Mouse (Mus musculus) embryo, embryonic 10.5 days (tissue): ENCODE measurements around the gene Armc7.
A peak's percentile ranks its signal among the peaks of the same experiment; 100 is the strongest.
"Not testable (repeated sequence)": the region's sequence is repeated elsewhere in the genome, so short reads cannot be mapped to it uniquely, and the experiment has no call there.

ENCODE experiments used
- DNase-seq: peaks from one replicate; pipeline ENCODE4 v3.0.0-alpha.2; 2015; ENCODE audit warnings: low spot score

The Armc7 gene

DNA sequence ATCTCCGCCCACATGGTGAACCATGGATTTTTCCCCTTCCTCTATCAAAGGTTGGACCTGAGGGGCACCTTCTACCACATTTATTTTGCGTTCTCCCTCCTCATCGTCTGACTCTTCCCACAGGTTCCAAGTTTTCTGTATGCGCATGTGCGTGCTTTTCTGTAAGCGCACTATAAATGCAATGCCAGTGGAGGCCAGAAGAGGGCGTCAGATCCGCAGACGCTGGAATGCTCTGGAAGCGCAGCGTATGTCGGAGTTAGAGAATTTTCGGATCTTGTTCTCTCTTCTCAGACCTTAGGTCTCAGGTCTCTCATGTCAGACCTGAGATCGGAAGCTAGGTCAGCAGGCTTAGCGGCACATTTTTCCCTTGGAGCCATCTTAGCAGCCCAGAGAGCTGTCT lies 19.8 kb upstream of the Armc7 start:
- DNase-seq = no peak

DNA sequence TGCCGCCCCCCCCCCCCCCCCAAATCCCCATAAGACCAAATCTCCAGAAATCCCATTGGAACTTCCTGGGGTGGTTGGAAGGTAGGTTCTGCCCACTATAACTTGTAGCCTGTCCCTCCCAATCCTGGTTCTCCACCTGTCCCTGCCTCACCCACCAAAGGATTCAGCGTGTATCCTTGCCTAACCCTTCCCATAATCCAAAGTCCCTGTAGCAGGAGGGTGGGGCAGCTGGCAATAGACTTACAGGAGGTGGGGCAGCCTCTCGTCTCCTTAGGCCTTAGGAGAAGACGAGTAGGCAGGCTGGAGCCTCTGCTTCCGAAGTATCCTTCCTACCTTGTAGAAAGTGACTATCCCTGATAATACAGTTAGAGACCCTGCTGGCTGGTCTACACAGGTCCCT lies 19.3 kb upstream of the Armc7 start:
- no peak for DNase-seq

DNA sequence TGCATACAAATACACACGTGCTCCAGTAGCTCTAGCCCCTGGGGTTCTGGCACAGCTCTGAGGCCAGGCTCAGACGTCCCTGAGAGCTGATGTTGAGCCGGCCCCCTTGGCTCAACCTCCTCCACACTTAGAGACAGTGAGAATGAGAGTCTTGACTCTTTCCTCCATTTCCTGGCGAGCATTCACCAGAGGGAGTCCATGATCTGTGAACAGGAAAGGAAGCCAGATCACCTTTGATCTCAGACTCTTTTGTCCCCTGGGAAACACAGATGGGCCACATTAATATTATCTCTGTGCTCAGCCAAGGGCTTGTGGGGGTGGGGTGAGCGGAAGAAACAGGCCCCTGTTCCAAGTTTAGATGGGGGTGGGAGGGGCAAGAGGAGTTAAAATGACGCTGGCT lies 18.1 kb upstream of the Armc7 start:
- peak; percentile 39 for DNase-seq

DNA sequence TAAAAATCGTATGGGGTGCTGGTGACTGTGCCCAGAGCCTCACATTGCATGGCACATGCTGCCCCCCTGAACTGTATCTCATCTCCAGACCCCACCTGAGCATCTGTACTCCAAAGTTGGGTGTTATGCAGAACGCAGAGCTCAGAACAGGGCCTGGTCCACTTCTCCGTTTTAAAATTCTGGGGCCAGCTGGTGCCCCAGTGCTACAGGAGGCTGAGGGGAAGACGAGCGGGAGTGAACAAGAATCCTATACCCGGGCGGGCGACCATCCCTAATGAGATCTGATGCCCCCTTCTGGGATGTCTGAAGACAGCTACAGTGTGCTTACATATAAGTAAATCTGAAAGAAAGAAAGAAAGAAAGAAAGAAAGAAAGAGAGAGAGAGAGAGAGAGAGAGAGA lies 14.5 kb upstream of the Armc7 start:
- DNase-seq = no peak

DNA sequence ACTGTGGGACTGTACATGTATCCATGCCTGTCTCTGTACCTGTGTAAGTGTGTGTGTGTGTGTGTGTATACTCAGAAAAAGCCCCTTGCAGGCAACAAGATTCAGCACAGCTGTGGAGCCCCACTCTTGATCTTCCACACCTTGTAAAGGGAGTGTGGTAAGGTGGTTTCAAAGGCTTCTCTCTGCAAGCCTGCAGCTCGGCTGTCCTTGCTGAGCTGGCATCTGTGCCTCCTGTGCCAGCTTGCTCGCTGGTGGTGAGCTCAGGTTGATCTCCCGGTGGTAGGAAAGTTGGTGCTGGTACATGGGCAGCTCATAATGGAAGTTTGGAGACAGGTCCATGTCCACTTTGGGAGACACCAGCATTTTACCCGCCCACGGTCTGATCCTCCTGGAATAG lies 13.6 kb upstream of the Armc7 start:
- DNase-seq = no peak

DNA sequence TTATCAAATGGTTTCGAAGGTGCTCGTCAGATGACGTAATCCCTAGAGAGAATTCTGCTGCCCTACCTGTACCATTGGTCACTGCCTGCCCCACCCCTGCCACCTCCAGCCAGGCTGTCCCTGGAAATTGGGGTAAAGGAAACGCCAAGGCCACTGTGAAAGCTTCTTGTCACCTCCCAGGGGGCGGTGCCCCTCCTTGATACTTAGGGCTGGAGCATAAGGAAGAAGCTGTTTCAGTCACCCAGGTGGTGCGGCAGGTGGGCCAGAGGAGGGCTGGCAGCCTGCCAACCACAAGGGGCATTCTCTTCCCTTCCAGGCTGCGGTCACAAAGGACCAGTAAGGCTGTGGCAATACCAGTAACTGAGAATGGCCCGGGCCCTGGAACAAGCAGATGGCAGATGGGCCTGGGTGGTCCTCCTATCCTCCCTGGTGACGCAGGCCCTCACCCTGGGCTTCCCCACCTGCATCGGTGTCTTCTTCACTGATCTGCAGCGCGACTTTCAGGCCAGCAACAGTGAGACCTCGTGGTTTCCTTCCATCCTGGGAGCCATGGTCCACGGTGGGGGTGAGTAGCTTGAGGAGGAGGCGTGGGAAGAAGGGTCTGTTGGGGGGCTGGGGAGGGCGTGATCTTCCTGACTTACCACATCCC lies 13.1 kb upstream of the Armc7 start, which contains the start of gene Slc16a5:
Gene Slc16a5, plus strand, starts transcription at position 232 of the 649 bp plus-strand sequence.
- DNase-seq = no peak

DNA sequence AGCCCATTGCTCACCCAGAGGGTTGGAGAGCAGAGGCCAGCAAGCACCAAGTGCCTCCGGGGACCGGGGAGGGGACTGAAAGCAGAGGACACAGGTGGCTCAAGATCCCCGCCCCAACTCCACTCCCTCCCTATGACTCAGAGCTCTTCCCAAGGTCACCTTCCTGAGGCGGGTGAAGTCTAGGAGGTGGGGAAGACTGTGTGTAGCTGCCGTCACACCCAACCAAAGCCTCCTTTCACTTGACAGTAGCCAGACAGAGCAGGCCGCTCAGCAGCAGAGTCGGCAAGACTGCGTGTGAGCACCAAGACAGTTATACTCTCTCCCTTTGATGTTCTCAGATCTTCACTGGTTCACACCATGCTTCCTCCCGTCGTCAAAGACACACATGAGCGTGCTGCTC lies 12.1 kb upstream of the Armc7 start:
- DNase-seq = no peak

DNA sequence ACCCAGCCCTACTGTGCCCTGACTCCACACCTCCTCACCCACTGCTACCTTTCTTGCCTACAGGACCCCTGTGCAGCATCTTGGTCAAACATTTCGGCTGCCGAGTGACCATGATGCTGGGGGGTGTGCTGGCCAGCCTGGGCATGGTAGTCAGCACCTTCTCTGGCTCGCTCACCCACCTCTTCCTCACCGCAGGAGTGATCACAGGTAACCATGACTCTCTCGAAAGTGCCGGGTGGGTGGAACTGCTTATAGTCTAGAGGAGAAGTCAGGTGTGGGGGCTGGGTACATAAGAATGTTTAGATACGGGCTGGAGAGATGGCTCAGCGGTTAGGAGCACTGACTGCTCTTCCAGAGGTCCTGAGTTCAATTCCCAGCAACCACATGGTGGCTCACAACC lies 10.6 kb upstream of the Armc7 start:
- no peak for DNase-seq

DNA sequence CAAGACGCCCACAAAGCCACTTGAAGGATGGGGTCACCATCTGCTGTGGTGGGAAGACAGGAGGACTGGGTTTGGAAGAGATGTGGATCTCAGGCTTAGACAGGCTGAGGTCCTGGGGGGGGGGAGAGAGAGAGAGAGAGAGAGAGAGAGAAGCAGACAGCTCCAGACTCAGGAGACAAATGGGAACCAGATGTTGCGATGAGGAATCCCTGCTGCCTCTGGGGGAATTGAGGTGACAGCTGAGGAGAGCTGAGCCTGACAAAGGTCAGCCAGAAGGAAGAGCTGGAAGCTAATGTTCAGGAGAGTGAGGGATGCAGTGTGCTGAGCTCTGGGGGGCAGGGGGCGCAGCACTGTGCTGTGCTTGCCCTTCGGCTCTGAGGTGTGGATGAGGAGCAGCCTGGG lies 8.2 kb upstream of the Armc7 start:
- DNase-seq = peak; percentile 86

DNA sequence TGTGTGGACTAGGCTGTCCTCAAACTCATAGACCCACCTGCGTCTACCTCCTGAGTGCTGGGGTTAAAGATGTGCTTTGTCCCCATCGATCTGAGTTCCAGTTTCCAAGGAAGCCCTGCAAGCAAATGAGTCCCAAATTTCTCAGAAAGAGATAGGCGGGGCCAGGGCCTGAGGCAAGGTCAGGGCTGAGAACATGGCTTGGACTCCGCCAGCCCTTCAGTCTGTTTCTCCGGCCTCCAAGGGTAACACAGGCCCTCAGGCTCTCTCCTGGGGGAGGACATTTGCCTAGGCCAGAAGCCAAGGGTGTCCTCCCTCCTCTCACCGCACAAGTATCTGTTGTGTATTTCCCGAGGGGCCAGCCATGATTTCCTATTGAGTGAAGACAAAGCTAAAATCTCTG lies 3.3 kb upstream of the Armc7 start:
- no peak for DNase-seq

DNA sequence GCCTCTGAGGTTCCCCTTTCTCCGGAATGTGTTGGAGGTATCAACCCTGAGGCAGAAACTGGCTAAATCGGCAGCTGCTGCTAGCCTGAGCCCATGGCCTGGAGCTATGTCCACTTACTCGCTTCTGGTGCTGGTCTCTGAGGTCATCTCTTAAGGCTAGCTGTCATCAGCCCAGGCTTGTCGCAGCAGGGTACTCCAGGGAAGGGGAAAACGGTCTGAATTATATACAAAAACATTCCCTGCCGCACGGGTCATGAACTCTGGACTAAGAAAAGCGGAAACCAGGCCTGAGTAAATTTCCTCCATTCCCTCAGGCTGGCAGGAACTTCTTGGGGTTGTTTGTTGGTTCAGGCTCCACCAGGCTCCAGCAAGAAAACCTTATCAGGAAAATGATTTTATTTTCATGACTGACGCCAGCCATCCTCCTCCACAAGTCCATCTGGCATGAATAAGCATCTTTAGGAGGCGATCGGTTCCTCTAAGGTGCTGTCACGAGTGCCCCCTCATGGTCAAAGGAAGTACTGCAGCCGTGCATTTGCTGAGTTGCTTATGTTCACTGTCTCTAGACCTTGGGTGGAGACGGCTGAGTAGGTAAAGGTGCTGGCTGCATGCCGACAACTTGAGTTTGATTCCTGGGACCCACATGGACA lies 1.7 kb upstream of the Armc7 start:
- DNase-seq = peak; percentile 99

DNA sequence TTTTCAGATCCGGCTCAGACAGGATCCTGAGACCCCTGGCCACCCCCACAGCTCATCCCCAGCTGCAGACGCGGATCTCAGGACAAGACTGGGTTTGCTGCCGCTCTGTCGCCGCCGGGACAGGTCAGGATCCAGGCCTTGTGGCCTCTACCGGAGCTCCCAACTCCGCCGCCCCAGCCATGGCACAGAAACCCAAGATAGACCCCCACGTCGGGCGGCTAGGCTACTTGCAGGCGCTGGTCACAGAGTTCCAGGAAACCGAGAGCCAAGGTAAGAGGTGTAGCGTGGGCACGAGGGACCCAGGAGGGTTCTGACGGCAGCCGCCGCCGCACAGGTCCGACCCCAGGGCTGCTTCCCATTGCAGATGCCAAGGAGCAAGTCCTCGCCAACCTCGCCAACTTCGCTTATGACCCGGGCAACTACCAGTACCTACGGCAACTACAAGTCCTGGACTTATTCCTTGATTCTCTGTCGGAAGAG lies 331 bp downstream of the Armc7 start:
- no peak for DNase-seq

DNA sequence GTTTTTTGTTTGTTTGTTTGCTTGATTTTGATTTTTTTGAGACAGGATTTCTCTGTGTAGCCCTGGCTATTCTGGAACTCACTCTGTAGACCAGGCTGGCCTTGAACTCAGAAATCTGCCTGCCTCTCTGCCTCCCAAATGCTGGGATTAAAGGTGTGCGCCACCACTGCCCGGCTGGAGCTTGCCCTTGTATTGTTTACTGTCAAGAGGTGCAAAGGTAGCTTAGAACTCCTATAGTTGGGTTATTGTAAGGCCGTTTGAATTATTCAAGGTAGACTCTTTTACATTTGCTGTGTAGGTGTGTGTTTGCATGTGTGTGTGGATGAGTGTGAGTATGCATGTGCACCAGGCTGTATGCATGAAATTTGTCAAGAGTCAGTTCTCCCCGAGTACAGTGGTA lies 1.2 kb downstream of the Armc7 start:
- DNase-seq = not testable (repeated sequence)

DNA sequence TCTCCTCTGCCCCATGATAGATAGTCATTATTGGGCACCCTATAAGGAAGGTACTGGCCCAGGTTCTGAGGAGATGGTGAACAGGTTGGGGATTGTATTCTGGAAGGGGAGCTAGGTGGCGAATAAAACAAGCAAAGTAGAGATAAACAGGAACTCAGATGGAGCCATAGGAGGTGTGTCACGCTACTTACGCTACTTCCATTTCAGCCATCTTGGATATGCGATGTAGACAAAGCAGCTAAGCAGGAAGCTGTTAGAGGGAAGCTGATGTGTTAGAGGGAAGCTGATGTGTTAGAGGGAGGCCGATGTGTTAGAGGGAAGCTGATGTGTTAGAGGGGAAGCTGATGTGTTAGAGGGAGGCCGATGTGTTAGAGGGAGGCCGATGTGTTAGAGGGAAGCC lies 1.9 kb downstream of the Armc7 start:
- DNase-seq = not testable (repeated sequence)

DNA sequence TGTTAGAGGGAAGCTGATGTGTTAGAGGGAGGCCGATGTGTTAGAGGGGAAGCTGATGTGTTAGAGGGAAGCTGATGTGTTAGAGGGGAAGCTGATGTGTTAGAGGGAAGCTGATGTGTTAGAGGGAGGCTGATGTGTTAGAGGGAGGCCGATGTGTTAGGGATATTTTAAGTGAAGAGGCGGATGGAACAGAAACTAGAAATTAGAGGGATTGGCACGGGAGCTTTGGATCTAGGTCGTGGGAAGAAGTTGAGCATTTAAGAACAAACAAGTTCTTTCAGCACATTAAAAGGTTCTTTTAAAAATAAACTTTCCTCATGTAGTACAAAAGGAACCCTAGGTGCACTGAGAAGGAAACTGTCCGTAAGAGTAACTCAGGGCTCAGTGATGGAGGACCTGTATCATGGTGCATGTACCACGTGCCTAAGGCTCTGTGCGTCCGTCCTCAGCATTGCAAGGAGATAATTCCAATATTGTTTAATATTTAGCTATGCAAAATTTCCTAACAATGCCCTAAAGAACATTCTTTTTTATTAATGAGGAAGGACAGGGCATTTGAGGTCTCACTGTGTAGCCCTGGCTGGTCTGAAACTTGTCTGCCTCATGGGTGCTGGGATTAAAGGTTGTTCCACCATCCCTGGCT lies 3.0 kb downstream of the Armc7 start:
- DNase-seq = no peak

DNA sequence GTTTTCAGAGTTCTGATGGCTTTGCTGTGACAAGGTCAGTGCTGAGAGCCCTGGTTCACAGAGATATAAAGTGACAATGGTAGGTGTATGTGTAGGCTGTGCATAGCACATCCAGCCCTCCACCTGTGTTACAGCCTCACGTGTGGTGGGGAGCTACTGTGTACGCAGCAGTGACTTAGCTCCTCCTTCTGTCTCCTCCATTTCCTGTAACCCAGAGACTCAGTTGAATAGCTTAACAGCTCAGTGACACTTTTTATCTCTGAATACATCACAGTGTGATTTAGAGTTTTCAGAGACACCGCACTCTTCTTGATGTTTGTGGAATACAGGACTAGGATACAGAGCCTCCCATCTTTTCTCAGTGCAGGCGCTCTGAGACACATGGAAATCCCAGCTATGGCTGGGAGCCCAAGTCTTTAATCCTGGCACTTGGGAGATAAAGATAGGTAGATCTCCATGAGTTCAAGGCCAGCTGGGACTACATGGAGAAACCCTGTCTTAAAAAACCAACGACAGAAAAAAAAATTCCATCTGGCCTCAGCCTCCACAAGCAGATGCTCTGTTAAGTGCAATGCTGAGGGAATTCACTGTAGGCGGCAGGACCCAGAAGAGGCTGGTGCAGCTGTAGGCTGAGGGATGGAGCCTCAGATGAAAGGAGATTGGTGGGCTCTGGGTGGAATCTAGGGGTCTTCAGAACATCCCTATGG lies 6.2 kb downstream of the Armc7 start:
- DNase-seq = no peak

DNA sequence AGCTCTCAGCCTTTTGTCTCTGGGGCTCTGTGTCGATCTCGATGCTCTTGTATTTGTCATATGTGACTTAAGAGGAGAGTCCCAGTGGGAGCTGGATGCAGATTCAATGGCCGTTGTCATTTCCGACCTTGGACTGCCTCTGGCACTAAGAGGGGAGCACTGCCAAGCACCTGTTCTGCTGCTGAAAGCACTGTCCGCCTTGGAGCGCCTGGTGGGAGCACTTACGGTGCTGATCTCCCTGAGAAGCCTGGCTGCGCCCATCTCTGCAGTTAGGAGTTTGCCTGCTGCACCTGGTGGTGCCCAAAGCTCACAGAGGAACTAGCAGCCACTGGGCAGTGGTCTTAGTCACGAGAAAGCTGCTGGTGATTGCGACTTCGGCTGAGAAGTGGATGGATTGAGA lies 7.8 kb downstream of the Armc7 start:
- no peak for DNase-seq

DNA sequence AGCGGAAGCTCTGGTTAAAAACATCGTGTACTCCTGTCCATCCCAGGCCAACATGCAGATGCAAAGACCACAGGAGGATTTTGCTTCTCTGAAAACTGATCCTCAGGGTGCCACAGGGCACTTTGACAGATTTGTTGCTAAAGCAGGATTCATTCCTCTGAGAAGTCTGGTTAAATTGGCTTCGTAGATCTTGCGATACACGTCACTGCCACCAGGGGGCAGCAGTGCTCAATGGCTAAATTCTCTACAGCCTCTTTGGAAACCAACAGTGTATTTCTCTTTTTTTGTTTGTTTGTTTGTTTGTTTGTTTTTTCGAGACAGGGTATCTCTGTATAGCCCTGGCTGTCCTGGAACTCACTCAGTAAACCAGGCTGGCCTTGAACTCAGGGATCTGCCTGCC lies 8.3 kb downstream of the Armc7 start:
- DNase-seq = peak; percentile 86

DNA sequence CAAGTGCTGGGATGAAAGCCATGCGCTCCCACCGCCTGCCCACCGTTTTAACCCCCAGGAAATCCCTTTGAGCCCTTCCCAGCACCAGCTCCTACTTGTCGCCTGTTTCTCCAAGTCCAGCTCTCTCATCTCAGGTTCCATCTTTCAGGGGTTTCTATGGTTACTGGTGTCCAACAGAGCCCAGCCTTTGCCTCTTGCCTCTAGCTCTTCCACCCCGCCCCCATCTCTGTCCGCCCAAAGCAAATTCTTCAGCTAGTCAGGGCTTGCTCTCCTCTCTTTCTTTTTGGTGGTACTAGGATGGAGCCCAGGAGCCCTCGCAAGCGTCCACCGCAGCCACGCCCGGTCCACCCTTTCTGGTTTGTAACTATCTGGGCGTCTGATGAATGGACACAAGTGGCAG lies 9.7 kb downstream of the Armc7 start:
- DNase-seq = peak; percentile 78

DNA sequence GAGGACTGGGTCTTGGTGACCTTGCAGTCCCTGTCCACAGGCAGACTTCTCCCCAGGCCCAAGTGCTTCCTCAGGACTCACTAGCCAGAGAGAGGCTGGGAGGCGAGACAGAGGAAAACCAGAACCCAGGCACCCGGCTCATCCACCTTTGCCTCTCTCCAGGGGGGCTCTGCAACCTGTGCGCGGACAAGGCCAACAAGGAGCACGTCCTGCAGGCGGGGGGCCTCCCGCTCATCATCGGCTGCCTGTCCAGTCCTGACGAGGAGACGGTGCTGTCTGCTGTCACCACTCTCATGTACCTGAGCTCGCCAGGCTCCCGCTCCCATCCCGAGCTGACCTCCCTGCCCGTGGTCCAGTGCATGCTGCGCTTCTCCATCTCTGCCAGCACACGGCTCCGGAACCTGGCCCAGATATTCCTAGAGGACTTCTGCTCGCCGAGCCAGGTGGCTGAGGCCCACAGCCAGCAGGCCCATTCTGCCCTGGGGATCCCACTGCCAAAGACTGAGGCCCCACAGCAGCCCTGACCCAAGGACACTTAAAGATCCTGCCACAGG lies 13.2 kb downstream of the Armc7 start:
- no peak for DNase-seq

DNA sequence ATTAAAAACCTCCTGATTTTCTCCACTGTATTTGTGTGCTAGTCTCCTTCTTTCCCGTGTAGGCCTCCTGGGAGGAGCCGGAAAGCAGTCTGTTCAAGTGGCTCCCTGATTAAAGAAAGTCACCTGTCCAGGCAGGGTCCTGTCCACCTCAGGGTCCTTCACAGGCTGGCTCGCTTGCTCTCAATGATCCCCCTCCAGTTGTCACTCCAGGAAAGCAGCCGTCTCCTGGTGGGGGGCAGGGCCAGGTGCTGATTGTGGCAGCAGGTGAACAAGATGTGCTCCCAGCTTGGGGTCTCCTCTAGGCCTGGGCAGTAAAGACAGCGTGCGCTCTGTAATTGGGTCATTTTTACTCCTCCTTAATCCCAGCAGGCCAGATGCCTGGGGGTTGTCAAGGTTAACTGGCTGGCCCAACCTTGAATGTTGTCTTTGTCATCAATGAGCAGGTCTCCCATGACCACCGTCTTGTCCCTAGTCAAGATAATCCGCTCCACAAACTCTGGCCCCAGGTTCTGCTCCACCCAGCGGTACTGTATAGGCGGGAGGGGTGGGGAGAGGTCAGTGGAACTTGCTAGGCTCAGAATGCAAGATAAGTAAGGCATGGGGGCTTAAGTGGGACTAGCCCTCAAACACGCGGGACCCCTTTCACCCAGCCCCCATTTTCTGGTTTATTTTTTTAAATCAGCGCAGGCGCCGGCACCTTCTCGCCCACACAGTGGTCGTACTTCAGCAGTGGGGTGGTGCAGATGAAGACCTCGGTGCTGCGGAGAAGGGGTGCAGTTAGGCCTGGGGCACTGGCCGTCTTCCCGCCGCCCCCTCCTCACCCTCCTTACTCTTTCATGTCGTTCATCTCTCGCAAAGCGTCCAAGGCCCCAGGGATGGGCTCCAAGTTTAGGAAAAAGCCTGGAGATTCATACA lies 15.2 kb downstream of the Armc7 start:
- no peak for DNase-seq
